15 mouse cellular contexts compared by ENCODE assay signal in the genomic region with DNA sequence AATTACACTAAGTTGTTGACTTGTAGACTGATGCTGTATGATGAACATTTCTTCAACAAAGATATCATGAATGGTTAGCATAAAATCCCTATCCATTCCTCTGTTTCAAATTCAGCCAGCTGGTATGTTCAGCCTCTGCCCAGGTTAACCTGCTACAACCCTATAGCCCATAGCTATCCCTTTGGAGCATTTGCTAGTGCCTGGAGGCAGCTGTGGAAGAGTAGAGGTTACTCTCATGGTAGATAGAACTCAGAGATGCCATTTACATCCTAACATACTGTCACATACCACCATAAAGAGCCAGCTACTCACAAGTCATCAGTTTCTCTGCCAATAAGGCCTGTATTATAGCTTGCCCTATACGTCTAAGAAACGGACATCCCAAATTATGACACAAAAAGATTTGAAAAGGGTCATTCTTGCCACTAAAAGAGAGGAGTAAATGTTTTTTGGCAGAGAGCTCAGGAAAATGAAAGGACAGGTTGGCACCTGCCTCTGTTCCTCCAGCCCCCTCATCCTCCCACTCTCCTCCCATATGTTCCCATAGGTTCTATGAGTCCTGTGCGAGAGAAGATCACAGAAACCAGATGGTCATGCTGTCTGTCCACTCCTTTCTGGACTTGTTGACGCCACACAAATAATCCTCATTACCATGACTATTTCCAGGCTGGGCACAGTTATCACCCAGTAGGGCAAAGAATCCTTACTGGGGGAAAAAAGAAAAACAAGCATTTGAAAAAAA.
A peak's percentile ranks its signal among the peaks of the same experiment; 100 is the strongest.
DNase-seq lines count a peak whose midpoint lies in the region; ATAC-seq lines count a peak whose summit lies in the region.
"Had no signal": no experiment of that assay in that cellular context is flagged by ENCODE, and none has a peak within 500 bp of the region (broad histone marks: within the 10 kb centered on the region; RNA-seq: fewer than 3 reads in every experiment).

No protein-coding gene starts in this region.

- peak; percentile 5 for DNase-seq in left cerebral cortex, adult 11 months (ENCODE audit: low spot score)
- no peak for DNase-seq in left cerebral cortex, postnatal 10 days (ENCODE audit: extremely low spot score in 1 of 2, low spot score in 2 of 2)
- peak; percentile 93 for DNase-seq in cerebellum, adult 11-12 months
- DNase-seq in cerebellum, adult 9-10 months: peak; percentile 97
- DNase-seq in left cerebral cortex, adult 9 months (ENCODE audit: low spot score in 2 of 2): peak; percentile 10 to 16
- no peak for DNase-seq in urinary bladder, postnatal 4 days (ENCODE audit: low spot score in 2 of 2)
- no peak for DNase-seq in thymus, postnatal 25 days
- DNase-seq: gastrocnemius, postnatal 25 days; heart, postnatal 10 days; kidney, postnatal 10 days; lung, embryonic 14.5 days; lung, postnatal 4 days had no signal

- no peak for ATAC-seq in CD4-positive, CD25-positive, alpha-beta regulatory T cell, adult 4 months
- ATAC-seq: forebrain, embryonic 13.5 days; intestine, postnatal 0 days had no signal

- intact Hi-C loops in left cerebral cortex, postnatal 10 days (cut with DNase I): no loop called here

Comparison
In these comparisons a context has a peak if more than half of its experiments do, and no peak if none do; other contexts are left out.
1. DNase-seq: peak in left cerebral cortex, adult 11 months (single experiment), cerebellum, adult 11-12 months (single experiment), cerebellum, adult 9-10 months (single experiment) and left cerebral cortex, adult 9 months (2 of 2); none in left cerebral cortex, postnatal 10 days (0 of 2), urinary bladder, postnatal 4 days (0 of 2) and thymus, postnatal 25 days (single experiment).